Mouse (Mus musculus): ENCODE data around the gene Ccnd3. TPM values are rescaled to one million over a fixed set of nuclear protein-coding genes. Genes with fewer than 3 reads are reported as not detected.

Ccnd3 gene
- polyA plus RNA-seq, 1 experiment from 2014 or later: 530 TPM

- Histone ChIP-seq H3K27me3 (replicated peaks; ENCODE audit: control insufficient read depth, insufficient read depth, low read length) (no peaks in the 10 kb centered on the region), H3K36me3 (ENCODE audit: control insufficient read depth, insufficient read depth, low read length) (peaks cover 36% of the 10 kb centered on the region), H3K27ac (ENCODE audit: low read depth, low read length) (peak within 1 kb of the TSS; percentile 87), H3K9ac (ENCODE audit: low read depth, low read length) (peak within 1 kb of the TSS; percentile 72), H3K4me1 (replicated peaks; ENCODE audit: control insufficient read depth, insufficient read depth, low read length) (peaks cover 31% of the 10 kb centered on the region), H3K4me2 (peak within 1 kb of the TSS; percentile 92), H3K9me3 (ENCODE audit: control insufficient read depth, low read length) (no peaks in the 10 kb centered on the region), H3K4me3 (ENCODE audit: low read depth, low read length) (peak within 1 kb of the TSS; percentile 76)
- DNase-seq (ENCODE audit: low spot score) (peak; percentile 99), ATAC-seq (replicated peaks; ENCODE audit: low FRiP score) (peak; percentile 91)
- under 1% methylated on average over 59 of the region's 59 CpGs for WGBS
Observed at GRCm38 (mm10) chr17:47610849-47611660, 106.2 kb downstream of the Ccnd3 start, which contains the start of the genes Bysl, Med20 and Gm20517. Gene Bysl (minus strand): TSS chr17:47611492. Gene Med20 (plus strand): TSS chr17:47611582. Gene Gm20517 (plus strand): TSS chr17:47611589.

- peaks cover 35% of the 10 kb centered on the region for H3K4me1 ChIP-seq (replicated peaks; ENCODE audit: control insufficient read depth, insufficient read depth, low read length)
- ATAC-seq (replicated peaks; ENCODE audit: low FRiP score) (no peak), DNase-seq (ENCODE audit: low spot score) (no peak)
- H3K9me3 ChIP-seq (ENCODE audit: control insufficient read depth, low read length): no peaks in the 10 kb centered on the region
- peaks cover 33% of the 10 kb centered on the region for H3K36me3 ChIP-seq (ENCODE audit: control insufficient read depth, insufficient read depth, low read length)
- peak overlapping the region; percentile 92 for H3K4me2 ChIP-seq
- peak overlapping the region; percentile 51; the same call in 1 of the 2 replicates for H3K27ac ChIP-seq (ENCODE audit: low read depth, low read length)
- no peaks in the 10 kb centered on the region for H3K27me3 ChIP-seq (replicated peaks; ENCODE audit: control insufficient read depth, insufficient read depth, low read length)
- peak overlapping the region; percentile 72 for H3K9ac ChIP-seq (ENCODE audit: low read depth, low read length)
- WGBS: under 1% methylated on average over 13 of the region's 13 CpGs
- H3K4me3 ChIP-seq (ENCODE audit: low read depth, low read length): peak overlapping the region; percentile 76
Observed at GRCm38 (mm10) chr17:47611661-47611982, 106.8 kb downstream of the Ccnd3 start.

- 90% methylated on average over 1 of the region's 1 CpGs for WGBS
- peaks cover 24% of the 10 kb centered on the region; the same call in 1 of the 2 replicates for H3K36me3 ChIP-seq (ENCODE audit: control insufficient read depth, insufficient read depth, low read length)
Observed at GRCm38 (mm10) chr17:47614018-47614417, 109.2 kb downstream of the Ccnd3 start.

GRCm38 (mm10) chr17:47616119-47616518, 111.3 kb downstream of the Ccnd3 start:
- Histone ChIP-seq H3K9me3 (ENCODE audit: control insufficient read depth, low read length) (no peaks in the 10 kb centered on the region), H3K4me2 (no peak overlapping the region), H3K27me3 (replicated peaks; ENCODE audit: control insufficient read depth, insufficient read depth, low read length) (no peaks in the 10 kb centered on the region), H3K4me1 (replicated peaks; ENCODE audit: control insufficient read depth, insufficient read depth, low read length) (peaks cover 35% of the 10 kb centered on the region), H3K9ac (ENCODE audit: low read depth, low read length) (peak overlapping the region; percentile 13; the same call in 1 of the 2 replicates), H3K4me3 (ENCODE audit: low read depth, low read length) (no peak overlapping the region), H3K36me3 (ENCODE audit: control insufficient read depth, insufficient read depth, low read length) (peaks cover 28% of the 10 kb centered on the region; the same call in 1 of the 2 replicates), H3K27ac (ENCODE audit: low read depth, low read length) (peak overlapping the region; percentile 98)
- DNase-seq (ENCODE audit: low spot score): no peak
- WGBS: 95% methylated on average over 8 of the region's 8 CpGs
- ATAC-seq (replicated peaks; ENCODE audit: low FRiP score): no peak

More at GRCm38 (mm10) chr17:47614018-47614417, 109.2 kb downstream of the Ccnd3 start:
- no peak overlapping the region for H3K27ac ChIP-seq (ENCODE audit: low read depth, low read length)
- peaks cover 47% of the 10 kb centered on the region for H3K4me1 ChIP-seq (replicated peaks; ENCODE audit: control insufficient read depth, insufficient read depth, low read length)
- no peaks in the 10 kb centered on the region for H3K9me3 ChIP-seq (ENCODE audit: control insufficient read depth, low read length)
- DNase-seq (ENCODE audit: low spot score) (no peak), ATAC-seq (replicated peaks; ENCODE audit: low FRiP score) (no peak)
- no peak overlapping the region for H3K4me3 ChIP-seq (ENCODE audit: low read depth, low read length)
- no peak overlapping the region for H3K4me2 ChIP-seq
- H3K27me3 ChIP-seq (replicated peaks; ENCODE audit: control insufficient read depth, insufficient read depth, low read length): no peaks in the 10 kb centered on the region
- H3K9ac ChIP-seq (ENCODE audit: low read depth, low read length): no peak overlapping the region

GRCm38 (mm10) chr17:47616652-47617051, 111.8 kb downstream of the Ccnd3 start:
- no peaks in the 10 kb centered on the region for H3K9me3 ChIP-seq (ENCODE audit: control insufficient read depth, low read length)
- WGBS: 79% methylated on average over 4 of the region's 4 CpGs
- H3K27ac ChIP-seq (ENCODE audit: low read depth, low read length): peak overlapping the region; percentile 98
- DNase-seq (ENCODE audit: low spot score) (no peak), ATAC-seq (replicated peaks; ENCODE audit: low FRiP score) (no peak)
- peak overlapping the region; percentile 43 for H3K4me2 ChIP-seq
- peaks cover 28% of the 10 kb centered on the region; the same call in 1 of the 2 replicates for H3K36me3 ChIP-seq (ENCODE audit: control insufficient read depth, insufficient read depth, low read length)
- no peak overlapping the region for H3K4me3 ChIP-seq (ENCODE audit: low read depth, low read length)
- peaks cover 35% of the 10 kb centered on the region for H3K4me1 ChIP-seq (replicated peaks; ENCODE audit: control insufficient read depth, insufficient read depth, low read length)
- H3K27me3 ChIP-seq (replicated peaks; ENCODE audit: control insufficient read depth, insufficient read depth, low read length): no peaks in the 10 kb centered on the region
- no peak overlapping the region for H3K9ac ChIP-seq (ENCODE audit: low read depth, low read length)

GRCm38 (mm10) chr17:47617605-47618307, 112.9 kb downstream of the Ccnd3 start:
- Histone ChIP-seq H3K36me3 (ENCODE audit: control insufficient read depth, insufficient read depth, low read length) (peaks cover 37% of the 10 kb centered on the region; the same call in 1 of the 2 replicates), H3K9ac (ENCODE audit: low read depth, low read length) (peak overlapping the region; percentile 37)

GRCm38 (mm10) chr17:47618556-47619311, 113.9 kb downstream of the Ccnd3 start:
- peak overlapping the region; percentile 98 for H3K27ac ChIP-seq (ENCODE audit: low read depth, low read length)
- H3K36me3 ChIP-seq (ENCODE audit: control insufficient read depth, insufficient read depth, low read length): peaks cover 40% of the 10 kb centered on the region; the same call in 1 of the 2 replicates
- 89% methylated on average over 13 of the region's 13 CpGs for WGBS
- H3K4me2 ChIP-seq: no peak overlapping the region
- H3K4me1 ChIP-seq (replicated peaks; ENCODE audit: control insufficient read depth, insufficient read depth, low read length): peaks cover 26% of the 10 kb centered on the region
- no peak for ATAC-seq (replicated peaks; ENCODE audit: low FRiP score)
- no peak overlapping the region for H3K4me3 ChIP-seq (ENCODE audit: low read depth, low read length)
- no peak for DNase-seq (ENCODE audit: low spot score)
- no peaks in the 10 kb centered on the region for H3K9me3 ChIP-seq (ENCODE audit: control insufficient read depth, low read length)
- H3K27me3 ChIP-seq (replicated peaks; ENCODE audit: control insufficient read depth, insufficient read depth, low read length): no peaks in the 10 kb centered on the region
- no peak overlapping the region for H3K9ac ChIP-seq (ENCODE audit: low read depth, low read length)

More at GRCm38 (mm10) chr17:47617605-47618307, 112.9 kb downstream of the Ccnd3 start:
- DNase-seq (ENCODE audit: low spot score) (no peak), ATAC-seq (replicated peaks; ENCODE audit: low FRiP score) (peak; percentile 99)
- peaks cover 28% of the 10 kb centered on the region for H3K4me1 ChIP-seq (replicated peaks; ENCODE audit: control insufficient read depth, insufficient read depth, low read length)
- H3K4me2 ChIP-seq: peak overlapping the region; percentile 53
- H3K27me3 ChIP-seq (replicated peaks; ENCODE audit: control insufficient read depth, insufficient read depth, low read length): no peaks in the 10 kb centered on the region
- WGBS: 60% methylated on average over 9 of the region's 9 CpGs
- H3K27ac ChIP-seq (ENCODE audit: low read depth, low read length): peak overlapping the region; percentile 98
- H3K4me3 ChIP-seq (ENCODE audit: low read depth, low read length): peak overlapping the region; percentile 16; the same call in 1 of the 2 replicates
- H3K9me3 ChIP-seq (ENCODE audit: control insufficient read depth, low read length): no peaks in the 10 kb centered on the region

- H3K9ac ChIP-seq (ENCODE audit: low read depth, low read length): no peak overlapping the region
- no peaks in the 10 kb centered on the region for H3K9me3 ChIP-seq (ENCODE audit: control insufficient read depth, low read length)
- no peak for DNase-seq (ENCODE audit: low spot score)
- no peak overlapping the region for H3K27ac ChIP-seq (ENCODE audit: low read depth, low read length)
- no peak overlapping the region for H3K4me3 ChIP-seq (ENCODE audit: low read depth, low read length)
- 96% methylated on average over 14 of the region's 14 CpGs for WGBS
- H3K27me3 ChIP-seq (replicated peaks; ENCODE audit: control insufficient read depth, insufficient read depth, low read length): no peaks in the 10 kb centered on the region
- ATAC-seq (replicated peaks; ENCODE audit: low FRiP score): no peak
- H3K4me1 ChIP-seq (replicated peaks; ENCODE audit: control insufficient read depth, insufficient read depth, low read length): peaks cover 8% of the 10 kb centered on the region
- no peak overlapping the region for H3K4me2 ChIP-seq
- H3K36me3 ChIP-seq (ENCODE audit: control insufficient read depth, insufficient read depth, low read length): peaks cover 46% of the 10 kb centered on the region
Observed at GRCm38 (mm10) chr17:47622912-47623554, 118.2 kb downstream of the Ccnd3 start.

Data from liver, embryonic 11.5 days (tissue).